Mouse (Mus musculus) hindbrain, embryonic 13.5 days (tissue): ENCODE results near the gene Kpna3. TPM values are rescaled to one million over a fixed set of nuclear protein-coding genes. Genes with fewer than 3 reads are reported as not detected.
"Not testable (repeated sequence)": the region's sequence is repeated elsewhere in the genome, so short reads cannot be mapped to it uniquely, and the experiment has no call there.

Source experiments
- ATAC-seq: fragments of 200-750 bp; cut with Nextera tagmentation; 2 replicates; pipeline ENCODE4 v1.8.0; 2017; ENCODE audit warnings: moderate TSS enrichment; ENCODE audit not compliant: low FRiP score
- H3K27ac ChIP-seq: fragments of 300-500 bp; sonication (generic); 2 replicates; pipeline ENCODE4 v1.5.1; 2015; ENCODE audit warnings: inconsistent platforms, mild to moderate bottlenecking, moderate library complexity
- H3K27me3 ChIP-seq: fragments of 300-500 bp; sonication (generic); 2 replicates; pipeline ENCODE4 v1.6.1; 2015; ENCODE audit warnings: mild to moderate bottlenecking, inconsistent platforms
- H3K36me3 ChIP-seq: fragments of 300-500 bp; sonication (generic); 2 replicates; pipeline ENCODE4 v1.6.1; 2015; ENCODE audit warnings: mild to moderate bottlenecking, inconsistent platforms
- H3K4me1 ChIP-seq: fragments of 300-500 bp; sonication (generic); replicated peaks from 2 replicates; pipeline ENCODE4 v1.6.1; 2015; ENCODE audit warnings: inconsistent platforms
- H3K4me2 ChIP-seq: fragments of 300-500 bp; sonication (generic); 2 replicates; pipeline ENCODE4 v1.6.1; 2015; ENCODE audit warnings: inconsistent platforms, mild to moderate bottlenecking, moderate library complexity
- H3K4me3 ChIP-seq: fragments of 300-500 bp; sonication (generic); 2 replicates; pipeline ENCODE4 v1.5.1; 2015; ENCODE audit warnings: mild to moderate bottlenecking, inconsistent platforms
- H3K9ac ChIP-seq: fragments of 300-500 bp; sonication (generic); 2 replicates; pipeline ENCODE4 v1.6.1; 2015; ENCODE audit warnings: mild to moderate bottlenecking, inconsistent platforms
- H3K9me3 ChIP-seq: fragments of 300-500 bp; sonication (generic); 2 replicates; pipeline ENCODE4 v1.6.1; 2016; ENCODE audit warnings: inconsistent platforms
- WGBS: fragments of 180-500 bp; shearing (Covaris S2); methylation state at CpG from one replicate; pipeline ENCODE4 v1.1.7; 2015; 5-methylcytosine and 5-hydroxymethylcytosine counted together
- polyA plus RNA-seq: library from polyadenylated mRNA; unstranded; fragments of >200 nt; fragmentation: Nextera tagmentation; extraction: Ambion mirVana; gene quantifications from 2 replicates; pipeline ENCODE4 v1.2.1, GENCODE M21; 2015

The Kpna3 gene
- polyA plus RNA-seq, 1 experiment from 2014 or later: 74.3 TPM

DNA sequence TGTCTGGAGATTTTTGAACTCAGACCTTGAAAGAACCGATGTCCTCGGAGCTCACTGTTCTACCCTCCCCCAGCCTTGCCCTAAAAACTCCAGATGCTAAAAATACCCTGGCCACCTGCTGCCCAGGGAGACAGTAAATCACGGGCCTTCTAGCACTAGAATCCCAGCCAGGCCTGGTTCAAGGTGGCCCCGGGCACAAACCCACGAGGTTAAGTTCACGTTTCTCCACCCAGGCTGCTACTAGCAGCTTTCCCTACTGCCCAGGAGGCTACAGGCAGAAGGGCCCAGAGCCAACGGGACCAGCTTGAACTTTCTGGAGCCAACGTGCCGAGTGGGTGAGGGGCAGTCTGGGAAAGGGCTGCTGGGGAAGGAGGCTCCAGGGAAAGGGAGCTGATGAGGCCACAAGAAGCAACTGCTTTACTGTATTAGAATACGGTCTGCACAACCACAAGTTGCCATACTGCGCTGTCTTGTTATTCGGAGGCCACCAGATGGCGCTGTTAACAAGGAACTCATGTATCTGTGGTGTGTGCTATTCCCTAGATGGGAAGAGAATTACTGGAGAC, 108.6 kb downstream of the Kpna3 start:
- no peaks in the 10 kb centered on the region for H3K27me3 ChIP-seq
- no peaks in the 10 kb centered on the region for H3K9me3 ChIP-seq
- no peak overlapping the region for H3K4me3 ChIP-seq
- H3K36me3 ChIP-seq: peaks cover 6% of the 10 kb centered on the region; the same call in 1 of the 2 replicates
- H3K4me2 ChIP-seq: peak overlapping the region; percentile 26
- WGBS: 22% methylated on average over 13 of the region's 13 CpGs
- peaks cover 24% of the 10 kb centered on the region for H3K4me1 ChIP-seq
- ATAC-seq: peak; percentile 76
- H3K9ac ChIP-seq: no peak overlapping the region
- peak overlapping the region; percentile 67 for H3K27ac ChIP-seq

DNA sequence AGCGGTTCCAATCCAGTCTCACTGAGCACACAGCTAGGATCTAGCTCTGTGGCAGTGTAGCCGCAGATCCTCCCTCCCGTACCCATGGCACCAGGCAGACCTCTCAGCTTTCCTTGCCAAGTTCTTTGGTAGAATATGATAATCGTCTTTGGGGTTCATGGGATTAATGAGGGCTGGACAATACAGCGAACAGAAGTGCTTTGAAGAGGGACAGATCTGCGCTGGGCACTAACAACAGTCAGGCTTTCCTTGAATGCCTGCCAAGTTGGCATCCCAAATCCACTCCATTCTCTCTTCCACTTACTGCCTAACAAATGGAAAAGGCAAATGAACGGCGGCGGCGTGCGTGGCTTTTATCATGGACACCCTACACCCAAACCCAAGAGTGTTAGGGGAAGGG, 109.1 kb downstream of the Kpna3 start:
- Histone ChIP-seq H3K9ac (no peak overlapping the region), H3K27ac (peak overlapping the region; percentile 67), H3K27me3 (no peaks in the 10 kb centered on the region), H3K9me3 (no peaks in the 10 kb centered on the region), H3K4me1 (peaks cover 24% of the 10 kb centered on the region), H3K4me2 (peak overlapping the region; percentile 26; the same call in 1 of the 2 replicates), H3K4me3 (no peak overlapping the region), H3K36me3 (peaks cover 2% of the 10 kb centered on the region; the same call in 1 of the 2 replicates)
- ATAC-seq: peak; percentile 54
- 55% methylated on average over 11 of the region's 11 CpGs for WGBS

DNA sequence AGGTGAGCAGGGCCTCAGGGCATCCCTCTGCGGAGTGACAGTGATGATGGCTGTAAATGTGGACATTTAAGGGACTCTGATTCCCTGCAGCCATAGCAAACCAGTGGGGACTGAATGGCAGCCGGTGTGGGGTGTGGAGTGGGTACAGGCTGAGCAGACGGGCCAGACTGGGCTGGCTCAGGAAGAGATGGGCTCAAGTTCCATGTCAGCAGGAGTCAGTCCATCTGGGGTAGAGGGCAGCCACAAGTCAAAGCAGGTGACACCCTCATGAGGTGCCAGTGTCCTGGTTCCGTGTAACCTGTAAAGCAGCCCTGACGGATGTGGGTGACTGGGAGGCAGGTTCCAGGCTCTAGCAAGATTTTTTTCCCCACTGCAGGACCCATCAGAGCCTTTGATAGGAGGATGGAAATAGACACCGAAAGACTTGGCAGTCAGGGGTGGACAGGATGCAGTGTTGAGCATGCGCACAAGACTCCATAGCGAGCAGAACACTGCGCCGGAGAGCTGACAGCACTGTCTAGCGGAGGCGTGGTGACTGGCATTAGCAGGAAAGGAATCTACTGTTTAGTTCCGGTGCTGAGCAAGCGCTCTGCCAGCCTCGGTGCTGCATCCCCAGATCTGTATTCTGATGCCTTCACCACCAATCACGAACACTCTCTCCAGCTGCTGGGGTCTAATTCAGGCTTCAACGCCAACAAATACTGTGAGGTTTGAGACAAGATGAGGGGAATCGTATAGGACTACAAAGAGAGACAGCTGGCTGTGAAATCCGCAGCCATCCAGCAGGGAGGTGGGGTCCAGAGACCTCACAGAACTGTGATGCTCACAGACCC, 111.8 kb downstream of the Kpna3 start:
- Histone ChIP-seq H3K9ac (peak overlapping the region; percentile 68), H3K4me2 (peak overlapping the region; percentile 52), H3K4me1 (peaks cover 24% of the 10 kb centered on the region), H3K27me3 (no peaks in the 10 kb centered on the region), H3K36me3 (no peaks in the 10 kb centered on the region), H3K4me3 (peak overlapping the region; percentile 30), H3K27ac (peak overlapping the region; percentile 75), H3K9me3 (peaks cover 4% of the 10 kb centered on the region)
- WGBS: 34% methylated on average over 19 of the region's 19 CpGs
- peak; percentile 88 for ATAC-seq

DNA sequence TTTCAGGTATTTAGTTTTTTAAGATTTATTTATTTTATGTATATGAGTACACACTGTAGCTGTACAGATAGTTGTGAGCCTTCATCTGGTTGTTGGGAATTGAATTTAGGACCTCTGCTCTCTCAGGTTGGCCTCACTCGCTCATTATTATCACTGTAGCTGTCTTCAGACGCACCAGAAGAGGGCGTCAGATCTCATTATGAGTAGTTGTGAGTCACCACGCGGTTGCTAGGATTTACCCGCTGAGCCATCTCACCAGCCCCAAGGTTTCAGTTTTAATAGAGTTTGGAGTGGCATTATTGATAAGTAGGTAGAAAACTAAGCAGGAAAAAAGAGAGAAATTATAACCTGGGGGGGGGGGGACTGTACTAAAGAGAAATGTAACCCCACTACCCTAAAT, 112.7 kb downstream of the Kpna3 start:
- not testable (repeated sequence) for H3K4me2 ChIP-seq, ATAC-seq, H3K9ac ChIP-seq, H3K4me3 ChIP-seq, H3K36me3 ChIP-seq, H3K27ac ChIP-seq, H3K27me3 ChIP-seq
- Histone ChIP-seq H3K4me1 (peaks cover 24% of the 10 kb centered on the region), H3K9me3 (peaks cover 10% of the 10 kb centered on the region)
- 24% methylated on average over 6 of the region's 6 CpGs for WGBS

DNA sequence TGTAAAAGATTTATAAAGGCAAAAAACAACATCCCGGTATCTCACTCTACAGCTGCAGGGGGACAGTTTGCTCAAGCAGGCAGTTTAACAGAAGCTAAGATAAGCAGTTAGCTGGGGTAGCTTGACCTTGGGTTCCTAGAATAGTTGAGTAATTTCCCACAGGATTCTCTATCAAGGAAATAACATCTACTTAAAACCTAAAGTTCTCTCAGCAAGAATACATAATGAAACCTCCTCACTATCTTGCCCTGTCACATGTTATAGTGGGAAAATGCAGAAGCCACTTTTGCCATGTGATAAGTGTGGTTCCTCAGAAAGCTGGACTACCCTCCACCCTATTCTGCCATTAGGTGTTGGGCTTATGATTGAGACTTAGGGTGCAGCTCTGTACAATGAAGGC, 116.9 kb downstream of the Kpna3 start:
- Histone ChIP-seq H3K4me2 (no peak overlapping the region), H3K27me3 (no peaks in the 10 kb centered on the region), H3K9ac (no peak overlapping the region), H3K36me3 (0 out of 2 replicates have a peak, but pooled peaks cover 3% of the 10 kb centered on the region), H3K9me3 (peaks cover 10% of the 10 kb centered on the region), H3K4me1 (peaks cover 7% of the 10 kb centered on the region; the same call in 1 of the 2 replicates), H3K27ac (no peak overlapping the region), H3K4me3 (no peak overlapping the region)
- ATAC-seq: no peak
- 100% methylated on average over 1 of the region's 1 CpGs for WGBS

DNA sequence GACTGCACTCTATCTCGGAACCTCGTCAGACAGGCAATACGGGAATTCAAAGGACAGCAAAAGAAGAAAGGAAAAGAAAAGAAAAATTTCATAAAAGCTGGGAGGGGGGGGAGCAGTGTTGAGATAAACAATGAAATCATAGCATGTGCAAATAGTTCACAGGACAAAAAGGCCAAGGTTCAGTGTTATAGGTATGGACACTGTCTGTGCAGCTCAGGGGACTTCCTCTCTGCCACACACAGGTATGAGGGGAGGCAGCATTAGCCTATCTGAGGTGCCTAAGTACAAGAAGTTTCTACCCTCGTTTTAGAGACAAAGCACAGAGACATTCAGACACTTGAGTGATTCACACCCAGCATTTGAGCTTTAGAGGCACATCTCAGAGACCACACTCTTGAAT, 118.5 kb downstream of the Kpna3 start:
- H3K4me2 ChIP-seq: no peak overlapping the region
- no peaks in the 10 kb centered on the region for H3K27me3 ChIP-seq
- WGBS: 86% methylated on average over 4 of the region's 4 CpGs
- no peak overlapping the region for H3K27ac ChIP-seq
- H3K36me3 ChIP-seq: 0 out of 2 replicates have a peak, but pooled peaks cover 3% of the 10 kb centered on the region
- H3K4me3 ChIP-seq: no peak overlapping the region
- H3K9me3 ChIP-seq: peaks cover 10% of the 10 kb centered on the region
- H3K9ac ChIP-seq: no peak overlapping the region
- H3K4me1 ChIP-seq: no peaks in the 10 kb centered on the region
- no peak for ATAC-seq

DNA sequence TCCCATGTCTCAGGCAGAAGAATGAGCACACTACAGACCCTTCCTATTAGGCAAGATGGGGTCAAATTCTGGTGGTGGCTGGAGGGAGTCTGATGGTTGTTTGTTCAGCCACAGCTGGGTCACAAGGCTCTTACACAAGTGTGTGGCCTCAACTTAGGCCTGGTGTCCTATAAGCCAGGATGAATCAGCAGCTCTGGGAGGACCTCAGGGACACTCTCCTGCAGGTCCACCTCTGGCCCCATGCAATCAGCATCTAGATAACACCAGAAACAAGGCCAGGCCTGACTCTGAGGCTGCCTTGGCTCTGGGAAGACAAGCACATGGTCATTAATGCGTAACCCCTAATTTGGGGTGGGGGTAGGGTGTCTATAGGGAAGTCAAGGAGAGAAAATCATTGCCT, 118.9 kb downstream of the Kpna3 start:
- Histone ChIP-seq H3K27ac (no peak overlapping the region), H3K9ac (no peak overlapping the region), H3K4me2 (no peak overlapping the region), H3K4me3 (no peak overlapping the region), H3K4me1 (no peaks in the 10 kb centered on the region), H3K27me3 (no peaks in the 10 kb centered on the region), H3K36me3 (0 out of 2 replicates have a peak, but pooled peaks cover 3% of the 10 kb centered on the region), H3K9me3 (peaks cover 10% of the 10 kb centered on the region)
- 88% methylated on average over 1 of the region's 1 CpGs for whole genome bisulfite sequencing
- no peak for ATAC-seq

DNA sequence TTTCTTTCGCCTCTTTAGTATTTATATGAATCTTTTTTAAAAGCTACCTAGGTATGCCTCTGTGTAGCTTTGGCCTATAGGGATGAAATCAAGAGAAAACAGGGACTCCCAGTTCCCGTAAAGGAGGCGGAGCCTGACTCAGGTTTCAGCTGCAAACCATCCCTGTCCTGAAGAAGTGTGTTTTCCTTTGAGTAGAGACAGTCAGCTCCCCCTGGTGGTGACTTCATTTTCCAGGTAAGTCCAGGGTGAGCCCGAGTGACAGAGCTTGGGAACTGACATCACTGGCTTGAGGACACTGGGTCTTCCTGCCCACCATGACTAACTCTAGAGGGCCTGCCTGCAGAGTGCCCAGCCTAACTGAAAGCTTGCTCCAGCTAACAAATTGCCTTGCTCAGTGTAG, 122.8 kb downstream of the Kpna3 start:
- H3K9me3 ChIP-seq: no peaks in the 10 kb centered on the region
- 42% methylated on average over 4 of the region's 4 CpGs for WGBS
- H3K4me1 ChIP-seq: no peaks in the 10 kb centered on the region
- no peak overlapping the region for H3K27ac ChIP-seq
- H3K4me2 ChIP-seq: no peak overlapping the region
- no peak overlapping the region for H3K4me3 ChIP-seq
- no peak for ATAC-seq
- H3K9ac ChIP-seq: no peak overlapping the region
- no peaks in the 10 kb centered on the region for H3K27me3 ChIP-seq
- H3K36me3 ChIP-seq: no peaks in the 10 kb centered on the region

Other genes with a start within 250 kb of the Kpna3 start
- 0.16 and 0.19 TPM in 2 replicates for gene Sgcg, start 181.4 kb downstream of the Kpna3 start, polyA plus RNA-seq
- gene Arl11, start 130.1 kb downstream of the Kpna3 start, polyA plus RNA-seq: 0.36 and 0.43 TPM in 2 replicates
- gene Ebpl, start 79.4 kb downstream of the Kpna3 start, polyA plus RNA-seq: 10.3 and 10.7 TPM in 2 replicates
- gene Spryd7, start 117.0 kb upstream of the Kpna3 start, polyA plus RNA-seq: 39.0 and 40.9 TPM in 2 replicates
- gene Trim13, start 158.4 kb upstream of the Kpna3 start, polyA plus RNA-seq: 53.7 and 58.8 TPM in 2 replicates
- gene Kcnrg, start 167.6 kb upstream of the Kpna3 start, polyA plus RNA-seq: 3.6 and 4.0 TPM in 2 replicates